Mouse (Mus musculus): Measurements from ENCODE around the gene Trmt2b. TPM values are rescaled to one million over a fixed set of nuclear protein-coding genes. Genes with fewer than 3 reads are reported as not detected.
A peak's percentile ranks its signal among the peaks of the same experiment; 100 is the strongest.
"Not testable (repeated sequence)": the region's sequence is repeated elsewhere in the genome, so short reads cannot be mapped to it uniquely, and the experiment has no call there.

Gene Trmt2b
- total RNA-seq (2021), result 1 to 10 TPM; 6.1 to 7.9 TPM
- long read RNA-seq, experiment 1, transcript Trmt2b-202 (13 exons, 3,119 nt), result major isoform, 6 of 13 reads
- long read RNA-seq, experiment 1, partial matches to known transcripts, result 1 of 13 reads
- long read RNA-seq, experiment 1, other reads (novel, unspliced or antisense), result 6 of 13 reads
- long read RNA-seq, experiment 2, transcript Trmt2b-202 (13 exons, 3,119 nt), result major isoform, 10 of 15 reads
- long read RNA-seq, experiment 2, partial matches to known transcripts, result 1 of 15 reads
- long read RNA-seq, experiment 2, other reads (novel, unspliced or antisense), result 3 of 15 reads

DNA sequence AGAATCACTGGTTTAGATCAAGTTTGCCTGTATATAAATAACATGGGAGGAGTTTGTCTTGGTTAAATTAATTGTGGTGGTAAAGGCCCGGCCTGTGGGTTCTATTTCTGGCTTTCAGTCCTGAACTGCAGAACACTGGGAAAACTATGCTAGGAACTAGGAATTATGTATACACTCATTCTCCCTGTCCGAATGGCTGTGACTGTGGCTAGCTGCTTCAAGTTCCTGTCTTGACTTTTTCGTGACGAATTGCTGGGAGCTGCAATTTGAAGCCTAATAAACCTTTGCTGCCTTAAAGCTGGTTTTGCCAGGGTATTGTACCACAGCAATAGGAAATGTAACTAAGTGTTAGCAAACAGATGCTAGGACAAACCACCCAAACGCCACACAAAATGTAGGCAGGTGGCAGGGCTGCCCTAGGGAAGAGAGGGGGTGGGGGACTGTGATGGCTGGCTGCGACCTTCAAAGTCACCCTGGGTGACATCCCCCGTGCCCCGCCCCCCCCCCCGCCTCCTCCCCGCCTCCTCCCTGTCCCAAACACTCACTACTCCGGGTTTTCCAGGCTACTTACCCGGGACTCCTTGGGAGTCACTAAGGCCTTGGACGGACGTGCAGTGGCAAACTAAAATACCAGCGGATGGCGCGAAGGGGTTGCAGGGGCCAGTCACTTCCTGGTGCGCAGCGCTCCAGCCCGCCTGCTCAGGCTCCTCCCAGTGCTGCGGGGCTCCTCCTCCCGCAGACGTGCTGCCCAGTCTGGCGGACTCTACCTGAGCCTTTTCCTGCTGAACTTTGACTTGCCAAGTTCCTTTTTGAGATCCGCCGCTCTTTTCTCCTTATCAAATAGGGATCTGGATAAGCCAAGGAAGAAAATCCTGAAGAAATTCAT is at the start of gene Trmt2b:
Trmt2b (minus strand) TSS at position 710 of the 886 bp plus-strand sequence.
- DNase-seq (ENCODE audit: low spot score in 2 of 2), result peak in 1 of 2 experiments; percentile 19
- intact Hi-C loops (cut with DNase I), result no loop called here

DNA sequence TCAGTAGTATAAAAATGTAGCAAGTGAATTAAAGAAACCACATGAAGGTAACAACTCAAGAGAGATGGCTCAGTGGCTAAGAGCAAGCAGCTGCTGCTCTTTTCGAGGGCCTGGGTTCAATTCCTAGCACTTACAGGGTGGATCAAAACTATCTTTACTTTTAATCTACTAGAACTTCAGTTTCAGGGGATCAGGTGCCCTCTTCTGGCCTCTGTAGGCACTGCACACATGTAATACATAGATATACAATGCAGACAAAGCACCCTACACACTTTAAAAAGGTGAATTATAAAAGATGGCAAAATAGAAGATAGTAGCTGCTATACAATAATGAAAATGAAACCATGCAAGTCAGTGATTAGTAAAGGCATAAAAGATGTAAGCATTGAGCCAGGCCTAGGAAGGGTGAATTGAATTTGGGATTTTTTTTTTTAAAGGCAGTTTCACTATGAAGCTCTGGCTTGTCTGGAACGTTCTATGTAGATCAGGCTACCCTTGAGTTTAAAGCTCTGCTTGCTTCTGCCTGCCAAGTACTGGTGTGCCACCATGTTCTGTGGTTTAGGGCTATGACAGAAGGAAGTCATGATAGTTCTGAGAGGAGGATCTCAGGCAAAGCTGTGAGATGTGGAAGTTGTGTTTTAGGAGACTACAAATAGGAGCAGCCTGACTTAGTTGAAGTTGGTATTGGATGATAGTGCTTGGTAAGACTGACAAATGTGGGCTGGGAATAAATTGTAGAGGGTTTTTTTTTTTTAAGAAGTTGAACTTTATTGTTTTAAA is 42.6 kb upstream of the Trmt2b start:
- intact Hi-C loops (cut with DNase I), result loop anchor here (5.0 kb wide), 1 partner anchor 192 kb away; no protein-coding TSS in a partner anchor
- peak in 1 of 2 experiments; percentile 33 for DNase-seq (ENCODE audit: low spot score in 2 of 2)

DNA sequence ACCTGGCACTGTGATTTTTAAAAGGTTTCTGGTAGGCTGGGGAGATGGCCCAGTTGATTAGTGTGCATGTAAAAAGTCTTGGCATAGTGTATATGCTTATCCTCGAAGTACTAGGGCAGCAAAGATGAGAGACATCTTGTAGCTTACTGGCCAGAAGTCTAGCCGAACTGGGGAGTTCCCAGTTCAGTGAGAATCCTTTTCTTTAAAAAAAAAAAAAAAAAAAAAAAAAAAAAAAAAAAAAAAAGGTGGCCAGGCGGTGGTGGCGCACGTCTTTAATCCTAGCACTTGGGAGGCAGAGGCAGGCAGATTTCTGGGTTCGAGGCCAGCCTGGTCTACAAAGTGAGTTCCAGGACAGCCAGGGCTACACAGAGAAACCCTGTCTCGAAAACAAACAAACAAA is 34.4 kb upstream of the Trmt2b start:
- intact Hi-C loops (cut with DNase I); DNase-seq (ENCODE audit: low spot score in 2 of 2): not testable (repeated sequence)

DNA sequence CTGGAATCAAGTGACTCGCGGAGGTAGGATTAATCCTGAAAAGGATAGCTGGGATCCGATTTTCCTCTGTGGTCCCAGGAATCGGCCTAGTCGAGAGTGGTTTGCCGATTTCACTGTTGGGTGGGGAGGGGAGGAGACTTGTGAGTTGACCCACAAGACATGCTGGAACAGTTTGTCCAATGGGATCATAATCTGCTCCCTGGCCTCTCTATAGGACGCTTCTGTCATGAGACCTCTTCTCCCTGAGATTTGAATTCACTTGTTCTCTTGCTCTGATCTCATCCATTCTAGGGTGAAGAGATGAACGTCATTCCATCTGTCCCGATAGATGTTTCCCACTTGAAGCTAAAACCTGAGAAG is 31.5 kb upstream of the Trmt2b start:
- DNase-seq (ENCODE audit: low spot score in 2 of 2), result no peak
- intact Hi-C loops (cut with DNase I), result no loop called here

DNA sequence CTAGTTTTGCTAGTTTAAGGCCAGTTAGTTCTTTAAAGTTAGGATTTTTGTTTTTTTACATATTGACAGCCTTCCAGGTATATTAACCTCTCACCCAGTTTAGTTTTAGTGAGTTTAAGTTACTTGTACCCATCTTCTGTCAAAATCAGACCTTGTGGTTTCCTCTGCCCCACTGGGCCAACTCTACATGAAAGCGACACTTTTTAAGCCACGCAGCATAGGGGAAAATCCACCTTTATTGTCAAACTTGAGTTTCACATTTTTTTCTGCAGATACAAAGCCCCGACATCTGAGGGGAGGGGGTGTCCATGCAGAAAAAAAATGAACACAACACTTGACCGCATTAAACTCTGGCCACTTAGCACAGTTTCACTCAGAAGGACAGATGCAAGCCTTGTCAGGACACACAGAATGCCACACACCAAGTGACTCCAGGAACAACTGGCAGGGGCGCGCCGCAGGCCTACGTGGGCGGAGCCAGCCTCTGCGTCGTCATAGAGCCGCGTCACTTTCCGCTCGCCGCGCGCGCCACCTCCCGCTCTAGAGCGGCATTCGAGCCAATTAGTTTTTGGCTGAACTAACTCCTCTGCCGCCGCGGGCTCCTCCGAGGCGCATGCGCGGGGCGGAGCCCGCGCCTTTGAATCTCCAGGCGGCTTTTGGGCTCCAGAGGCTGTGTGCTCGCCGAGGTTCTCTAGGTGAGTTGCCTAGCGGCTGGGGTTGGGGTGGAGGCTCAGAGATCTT is 30.9 kb upstream of the Trmt2b start, which contains the start of gene Cenpi:
Cenpi (plus strand) TSS at position 551 of the 741 bp plus-strand sequence.
- intact Hi-C loops (cut with DNase I), result no loop called here
- peak; percentile 88 to 91 for DNase-seq (ENCODE audit: low spot score in 2 of 2)

DNA sequence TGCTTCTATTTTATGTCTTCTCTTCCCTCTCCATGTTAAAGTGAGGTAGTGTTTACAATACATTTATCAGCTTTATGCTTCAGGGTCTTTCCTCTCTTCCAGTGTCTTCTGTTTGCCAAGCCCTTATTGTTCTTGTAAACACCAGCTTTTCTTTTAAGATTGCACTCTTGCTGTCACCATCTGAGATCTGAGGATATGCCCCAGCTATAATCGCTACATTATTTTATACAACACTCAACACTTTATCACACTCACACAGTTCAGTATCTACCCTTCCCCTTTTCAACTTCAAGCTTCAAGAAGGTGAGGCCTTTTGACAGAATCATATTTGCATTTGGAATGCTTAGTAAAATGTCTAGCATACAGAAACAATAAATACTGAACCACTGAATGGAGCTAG is 26.5 kb upstream of the Trmt2b start:
- no peak for DNase-seq (ENCODE audit: low spot score in 2 of 2)
- intact Hi-C loops (cut with DNase I), result no loop called here

DNA sequence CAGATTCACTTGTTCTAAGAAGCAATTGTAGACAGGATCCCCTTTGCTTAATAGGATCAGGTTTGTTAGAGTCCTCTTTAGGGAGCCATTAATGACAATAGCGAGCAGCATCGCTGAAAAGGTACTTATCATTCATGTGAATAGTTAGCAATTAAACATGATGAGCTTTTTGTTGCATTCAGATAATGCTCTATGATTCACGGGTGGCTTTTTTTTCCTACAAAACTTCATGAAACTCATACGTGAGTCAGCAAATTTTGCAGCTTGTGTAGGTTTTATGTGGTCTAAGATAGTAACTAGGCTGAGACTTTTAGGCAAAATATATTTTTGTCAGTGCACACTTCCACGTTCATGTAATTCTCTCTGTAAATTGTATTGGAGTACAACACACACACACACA is 23.4 kb upstream of the Trmt2b start:
- intact Hi-C loops (cut with DNase I), result no loop called here
- DNase-seq (ENCODE audit: low spot score in 2 of 2), result no peak

DNA sequence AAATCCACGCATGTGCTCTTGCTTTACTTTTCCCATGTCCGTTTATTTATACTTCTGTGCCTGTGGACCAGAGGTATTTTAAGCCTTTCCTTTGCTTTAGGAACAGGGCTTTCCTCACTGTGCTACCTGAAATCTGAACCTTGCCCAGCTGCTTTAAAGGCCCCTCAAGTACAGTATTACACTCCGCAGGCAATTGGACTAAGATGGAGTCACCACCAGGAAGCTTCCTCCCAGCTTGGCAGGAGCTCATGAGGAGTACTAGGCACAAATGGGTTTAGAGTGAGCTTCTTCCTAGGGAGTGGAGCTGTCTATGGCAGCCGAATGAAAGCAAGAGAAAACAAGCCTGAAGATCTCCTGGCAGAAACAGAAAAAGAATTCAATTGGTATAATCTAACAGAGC is 20.4 kb upstream of the Trmt2b start:
- intact Hi-C loops (cut with DNase I), result loop anchor here (10.0 kb wide), 1 partner anchor 162 kb away; no protein-coding TSS in a partner anchor
- no peak for DNase-seq (ENCODE audit: low spot score in 2 of 2)

DNA sequence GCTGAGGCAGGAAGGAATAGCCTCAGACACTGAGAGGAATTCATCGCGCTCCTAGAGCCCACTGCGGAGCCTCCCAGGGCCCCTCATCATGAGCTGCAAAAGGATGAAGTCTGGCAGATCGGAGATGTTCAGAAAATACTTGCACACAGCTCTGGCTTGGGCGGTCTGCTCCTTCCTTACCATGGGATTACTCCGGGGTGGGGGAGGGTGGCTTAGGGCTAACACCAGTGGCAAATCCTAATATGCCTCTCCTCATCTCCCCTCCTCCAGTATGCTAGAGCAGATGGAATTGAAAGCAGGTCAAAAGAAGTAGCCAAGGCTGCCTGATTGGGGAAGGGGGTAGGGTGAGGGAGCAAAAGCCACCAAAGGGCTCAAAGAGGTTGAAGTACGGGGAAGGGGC is 20.0 kb upstream of the Trmt2b start:
- DNase-seq (ENCODE audit: low spot score in 2 of 2), result no peak
- intact Hi-C loops (cut with DNase I), result loop anchor here (10.0 kb wide), 1 partner anchor 162 kb away; no protein-coding TSS in a partner anchor

DNA sequence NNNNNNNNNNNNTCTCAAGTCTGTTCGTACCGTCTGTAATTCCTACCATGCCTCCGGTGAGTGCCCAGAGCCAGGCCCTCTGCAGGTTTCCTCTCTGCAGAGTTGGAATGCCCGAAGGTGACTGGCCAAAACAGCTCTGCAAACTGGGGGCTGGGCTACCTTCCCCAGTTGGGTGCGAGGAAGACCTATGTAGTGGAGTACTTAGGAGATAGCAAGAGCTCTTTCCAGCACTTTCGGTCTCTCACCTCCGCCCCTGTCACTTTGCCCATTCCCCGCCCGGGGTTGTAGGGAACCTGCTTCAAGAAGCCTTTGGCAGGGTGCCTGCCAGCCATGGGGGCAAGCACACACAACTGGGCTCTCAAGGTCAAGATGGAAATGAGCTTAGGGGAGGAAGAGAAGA is 19.5 kb upstream of the Trmt2b start:
- no peak for DNase-seq (ENCODE audit: low spot score in 2 of 2)
- intact Hi-C loops (cut with DNase I), result loop anchor here (10.0 kb wide), 1 partner anchor 162 kb away; no protein-coding TSS in a partner anchor

DNA sequence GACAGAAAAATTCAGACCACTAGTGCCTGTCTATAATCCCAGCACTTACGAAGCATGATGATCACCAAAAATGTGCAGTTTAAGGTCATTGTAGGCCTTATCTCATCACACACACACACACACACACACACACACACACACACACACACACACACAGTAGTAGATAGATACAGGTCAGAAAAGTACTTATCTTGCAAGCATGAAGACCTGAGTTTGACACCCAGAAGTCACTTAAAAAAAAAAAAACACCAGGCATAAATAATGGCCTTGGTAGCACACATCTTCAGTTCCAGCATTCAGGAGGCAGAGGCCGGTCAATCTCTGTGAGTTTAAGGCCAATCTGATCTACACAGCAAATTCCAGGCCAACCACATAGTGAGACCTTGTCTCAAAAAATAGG is 10.5 kb upstream of the Trmt2b start:
- intact Hi-C loops (cut with DNase I), result no loop called here
- no peak for DNase-seq (ENCODE audit: low spot score in 2 of 2)

DNA sequence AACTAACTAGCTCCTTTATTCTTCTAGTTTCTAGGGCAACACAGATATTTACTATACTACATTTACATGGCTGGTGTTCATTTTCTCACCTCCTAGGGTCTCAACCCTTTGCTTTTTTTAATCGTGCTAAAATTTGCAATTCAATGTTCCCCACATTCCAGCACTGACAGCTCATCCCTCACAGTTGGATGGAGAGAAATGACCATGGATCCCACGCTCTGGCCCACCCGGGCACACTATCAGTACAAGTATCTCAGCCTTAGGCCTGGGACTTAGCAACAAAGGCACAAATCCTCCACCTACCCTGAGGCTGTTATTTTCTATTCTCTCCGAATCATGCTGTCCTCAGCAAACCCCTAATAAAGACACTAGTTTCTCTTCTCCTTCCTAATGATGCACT is 9.0 kb upstream of the Trmt2b start:
- intact Hi-C loops (cut with DNase I), result no loop called here
- no peak for DNase-seq (ENCODE audit: low spot score in 2 of 2)

DNA sequence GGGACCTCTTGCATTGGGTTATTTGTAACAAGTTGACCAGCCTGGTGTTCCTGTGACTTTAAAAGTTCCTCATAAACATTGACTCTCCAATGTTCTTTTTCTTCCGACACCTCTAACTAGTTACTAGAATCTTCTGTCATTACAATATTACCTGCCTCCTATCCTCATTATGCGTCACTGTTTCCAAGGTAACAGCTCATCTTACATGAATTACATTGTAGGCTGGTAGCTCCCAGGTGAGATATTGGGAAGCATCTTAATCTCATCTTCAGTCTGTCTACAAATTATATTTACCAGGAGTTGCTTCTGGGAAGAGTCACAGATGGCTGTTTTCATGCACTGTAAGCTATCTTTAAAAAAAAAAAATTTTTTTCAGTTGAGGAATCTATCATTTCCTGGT is 8.3 kb upstream of the Trmt2b start:
- intact Hi-C loops (cut with DNase I), result no loop called here
- DNase-seq (ENCODE audit: low spot score in 2 of 2), result no peak

DNA sequence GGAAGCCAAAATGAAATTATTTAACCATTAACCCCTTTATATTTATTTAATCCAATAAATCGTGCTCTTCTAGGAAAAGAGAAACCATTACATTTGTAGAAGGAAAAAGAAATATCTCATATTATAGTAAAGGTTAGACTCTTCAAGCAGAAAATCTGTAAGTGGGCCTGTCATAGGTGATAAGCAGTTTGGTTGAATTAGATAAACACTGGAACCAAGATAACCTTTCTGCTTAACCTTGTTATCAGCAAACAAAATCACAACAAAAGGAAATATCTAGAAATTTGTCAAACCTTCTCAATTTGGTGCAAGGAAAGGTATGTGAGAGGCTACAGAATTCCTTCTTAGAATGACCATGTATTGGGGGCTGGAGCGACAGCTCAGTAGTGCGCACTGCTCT is 3.7 kb upstream of the Trmt2b start:
- intact Hi-C loops (cut with DNase I), result no loop called here
- DNase-seq (ENCODE audit: low spot score in 2 of 2), result no peak

DNA sequence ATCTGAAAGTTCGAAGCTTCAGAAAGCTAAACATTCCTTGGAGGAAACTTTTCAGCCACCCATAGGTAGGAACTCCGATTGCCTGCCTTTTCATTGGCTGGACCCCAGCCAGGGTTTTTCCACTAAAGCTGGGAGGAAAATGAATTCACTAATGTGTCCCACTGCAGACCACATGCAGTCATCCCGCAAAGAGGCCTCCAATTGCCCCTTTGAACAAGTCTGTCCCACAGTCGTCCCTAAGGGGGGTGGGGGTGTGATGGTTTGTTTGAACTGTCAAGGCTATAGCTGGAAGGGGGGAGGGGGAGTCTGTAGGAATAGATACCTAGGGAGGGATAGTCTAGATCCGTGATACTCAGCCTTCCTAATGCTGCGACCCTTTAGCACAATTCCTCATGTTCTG is 1.1 kb downstream of the Trmt2b start:
- no peak for DNase-seq (ENCODE audit: low spot score in 2 of 2)
- intact Hi-C loops (cut with DNase I), result no loop called here

DNA sequence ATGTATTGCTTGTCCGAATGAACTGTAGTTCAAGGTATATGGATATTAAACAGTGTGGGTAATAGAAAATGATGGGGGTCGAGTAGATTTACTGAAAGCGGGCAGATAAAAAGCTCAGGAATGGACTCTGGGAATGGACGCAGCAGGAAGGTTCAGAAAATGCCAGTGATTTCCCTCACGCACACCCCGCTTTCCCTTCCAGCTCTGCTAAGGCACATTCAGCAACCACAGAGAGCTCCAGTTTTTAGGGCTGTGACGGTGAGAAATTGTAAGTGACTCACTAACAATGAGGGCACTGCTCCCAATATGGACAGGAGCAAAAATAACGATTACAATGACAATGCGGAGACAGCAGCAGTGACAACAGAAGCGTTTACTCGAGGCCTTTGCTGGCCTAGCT is 14.7 kb downstream of the Trmt2b start:
- intact Hi-C loops (cut with DNase I), result no loop called here
- no peak for DNase-seq (ENCODE audit: low spot score in 2 of 2)

DNA sequence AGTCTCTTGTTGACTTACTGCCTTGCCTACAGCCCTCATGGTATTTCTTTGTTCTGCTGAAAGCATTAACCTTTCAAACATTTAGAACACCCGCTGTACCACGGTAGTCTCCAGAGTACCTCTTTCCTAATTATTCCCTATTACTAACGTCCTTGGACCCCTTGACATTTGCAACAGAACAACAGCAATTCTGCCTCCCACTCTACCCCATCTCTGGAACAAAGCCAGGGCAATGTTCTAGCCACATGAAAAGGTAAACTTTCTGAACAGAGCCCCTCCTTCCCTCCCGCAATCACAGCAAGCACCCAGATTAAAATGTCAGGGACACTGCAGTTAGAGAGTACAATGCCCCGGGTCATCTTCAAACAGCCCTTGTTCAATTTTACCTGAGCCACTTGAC is 15.6 kb downstream of the Trmt2b start:
- DNase-seq (ENCODE audit: low spot score in 2 of 2), result no peak
- intact Hi-C loops (cut with DNase I), result no loop called here

DNA sequence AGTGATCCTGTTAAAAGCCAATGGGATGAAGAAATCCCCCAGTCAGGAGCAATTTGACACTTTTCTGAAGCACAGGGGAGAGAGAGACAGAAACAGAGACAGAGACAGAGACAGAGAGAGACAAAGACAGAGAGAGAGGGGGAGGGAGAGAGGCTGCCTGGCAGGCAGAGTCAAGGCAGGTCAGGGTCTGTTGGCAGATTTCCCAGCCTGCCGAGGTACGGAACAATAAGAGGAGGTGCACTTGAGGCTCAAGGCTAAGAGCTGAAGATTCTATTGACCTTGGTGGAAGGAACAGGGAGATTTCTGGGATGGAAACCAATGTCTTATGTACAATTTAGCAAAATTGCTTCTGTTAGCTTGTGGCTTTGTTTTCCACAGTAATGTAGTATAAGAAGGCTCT is 28.6 kb downstream of the Trmt2b start:
- no peak for DNase-seq (ENCODE audit: low spot score in 2 of 2)
- intact Hi-C loops (cut with DNase I), result no loop called here

DNA sequence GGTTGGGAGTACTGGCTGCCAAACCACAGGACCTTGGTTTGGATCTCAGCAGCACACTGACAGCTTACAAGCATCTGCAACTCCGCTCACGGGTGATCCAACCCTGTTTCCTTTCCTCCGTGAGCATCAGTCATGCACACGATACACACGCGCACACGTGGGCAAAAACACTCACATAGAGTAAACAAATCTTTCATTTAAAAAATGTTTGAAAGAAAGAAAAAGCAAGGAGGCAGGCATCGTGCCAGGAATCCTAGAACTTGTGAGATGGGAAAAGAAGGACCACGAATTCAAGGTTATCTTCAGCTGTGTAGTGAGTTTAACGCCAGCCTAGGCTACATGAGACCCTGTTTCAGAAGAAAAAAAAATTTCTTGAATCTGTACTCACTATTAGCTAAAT is 30.8 kb downstream of the Trmt2b start:
- no peak for DNase-seq (ENCODE audit: low spot score in 2 of 2)
- intact Hi-C loops (cut with DNase I), result no loop called here
